Mouse (Mus musculus): ENCODE results near the gene Fem1b. TPM values are rescaled to one million over a fixed set of nuclear protein-coding genes. Genes with fewer than 3 reads are reported as not detected.
"Not testable (repeated sequence)": the region's sequence is repeated elsewhere in the genome, so short reads cannot be mapped to it uniquely, and the experiment has no call there.

Gene Fem1b
- polyA plus RNA-seq (2015; fragmentation: Nextera tagmentation; extraction: Ambion mirVana), result 11.4 and 14.8 TPM in 2 replicates

DNA sequence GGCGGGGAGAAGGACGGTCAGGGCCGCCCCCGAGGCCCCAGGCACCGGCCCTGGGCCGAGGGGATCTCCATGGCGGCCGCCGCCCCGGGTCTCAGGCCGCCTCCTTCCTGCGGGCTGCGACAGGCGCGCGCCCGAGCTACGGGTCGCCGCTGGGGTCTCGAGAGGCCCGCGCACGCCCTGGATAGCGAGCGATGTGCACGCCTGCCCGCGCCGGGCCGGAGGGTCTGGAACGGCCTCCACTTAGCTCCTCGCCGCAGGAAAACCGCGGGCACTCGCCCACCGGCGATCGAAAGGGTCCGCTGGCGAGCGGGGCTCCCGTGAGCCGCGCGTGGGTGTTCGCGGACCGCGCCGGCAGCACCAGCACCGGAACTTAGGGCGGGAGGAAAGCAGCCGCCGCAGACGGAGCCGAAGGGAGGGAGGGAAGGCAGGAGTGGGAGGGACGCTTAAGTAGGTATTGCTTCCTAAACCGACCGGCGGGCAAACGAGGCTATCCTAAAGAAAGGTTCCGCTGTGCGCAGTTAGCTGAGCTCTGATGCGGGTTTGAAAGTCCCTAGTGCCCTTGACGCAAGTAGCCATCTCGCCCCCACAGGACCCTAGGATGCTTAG lies at the start of gene Fem1b:
Gene Fem1b, minus strand, starts transcription at position 419 of the 606 bp plus-strand sequence.
- ATAC-seq (replicated peaks; ENCODE audit: insufficient number of reproducible peaks, insufficient read depth, low FRiP score, low read depth), result peak; percentile 92
- H3K36me3 ChIP-seq, result no peaks in the 10 kb centered on the region
- H3K27me3 ChIP-seq, result no peaks in the 10 kb centered on the region
- H3K4me1 ChIP-seq (replicated peaks), result peaks cover 36% of the 10 kb centered on the region
- under 1% methylated on average over 68 of the region's 68 CpGs for WGBS
- peak within 1 kb of the TSS; percentile 93 for H3K9ac ChIP-seq
- peak within 1 kb of the TSS; percentile 85 for H3K4me3 ChIP-seq
- H3K9me3 ChIP-seq (replicated peaks), result no peaks in the 10 kb centered on the region
- H3K4me2 ChIP-seq, result peak within 1 kb of the TSS; percentile 84
- H3K27ac ChIP-seq, result peak within 1 kb of the TSS; percentile 98

DNA sequence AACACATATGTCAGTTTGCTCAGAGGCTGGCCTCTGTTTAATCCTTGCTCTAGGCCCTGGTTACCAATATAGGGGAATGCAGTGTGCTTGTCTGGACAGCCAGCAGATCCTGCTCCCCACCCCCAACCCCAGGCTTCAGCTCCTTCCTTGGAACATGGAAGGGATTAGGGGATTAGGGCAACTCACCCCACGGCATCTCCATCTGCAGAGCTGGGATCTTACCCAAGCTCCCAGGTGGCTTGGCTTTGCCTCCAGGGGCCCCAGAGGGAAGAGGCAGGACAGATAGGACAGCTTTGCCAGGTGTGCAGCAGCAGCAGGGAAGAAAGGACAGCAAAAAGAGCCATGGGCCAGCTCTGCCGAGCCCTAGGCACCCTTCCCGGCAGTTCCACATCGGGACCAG lies 49.1 kb upstream of the Fem1b start:
- no peak overlapping the region for H3K4me2 ChIP-seq
- no peak overlapping the region for H3K4me3 ChIP-seq
- no peak overlapping the region for H3K27ac ChIP-seq
- no peak overlapping the region for H3K9ac ChIP-seq
- H3K4me1 ChIP-seq (replicated peaks), result peaks cover 11% of the 10 kb centered on the region
- ATAC-seq (replicated peaks; ENCODE audit: insufficient number of reproducible peaks, insufficient read depth, low FRiP score, low read depth), result no peak
- H3K27me3 ChIP-seq, result no peaks in the 10 kb centered on the region
- H3K36me3 ChIP-seq, result no peaks in the 10 kb centered on the region
- 71% methylated on average over 4 of the region's 4 CpGs for WGBS
- H3K9me3 ChIP-seq (replicated peaks), result no peaks in the 10 kb centered on the region

DNA sequence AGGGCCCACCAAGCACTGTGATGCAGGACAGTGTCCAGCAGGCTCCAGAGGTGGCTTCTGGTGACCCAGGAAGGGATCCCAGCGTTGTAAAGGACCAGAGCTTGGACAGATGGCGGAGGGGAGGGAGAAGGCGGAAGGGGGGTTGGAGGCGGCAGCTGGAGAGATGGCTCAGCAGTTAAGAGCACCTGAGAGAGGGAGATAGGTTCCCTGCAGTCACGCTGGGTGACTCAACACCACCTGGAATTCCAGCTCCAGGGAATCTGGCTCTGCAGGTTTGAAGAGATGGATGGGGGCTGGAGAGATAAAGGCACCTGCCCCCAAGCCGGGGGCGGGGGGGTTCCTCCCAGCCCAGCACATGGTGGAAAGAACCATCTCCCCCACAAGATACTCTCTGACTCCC lies 48.4 kb upstream of the Fem1b start:
- 36% methylated on average over 7 of the region's 7 CpGs for WGBS
- H3K4me2 ChIP-seq; H3K9ac ChIP-seq; H3K9me3 ChIP-seq (replicated peaks); H3K36me3 ChIP-seq; ATAC-seq (replicated peaks; ENCODE audit: insufficient number of reproducible peaks, insufficient read depth, low FRiP score, low read depth); H3K4me3 ChIP-seq; H3K27me3 ChIP-seq; H3K27ac ChIP-seq: not testable (repeated sequence)
- H3K4me1 ChIP-seq (replicated peaks), result peaks cover 11% of the 10 kb centered on the region

DNA sequence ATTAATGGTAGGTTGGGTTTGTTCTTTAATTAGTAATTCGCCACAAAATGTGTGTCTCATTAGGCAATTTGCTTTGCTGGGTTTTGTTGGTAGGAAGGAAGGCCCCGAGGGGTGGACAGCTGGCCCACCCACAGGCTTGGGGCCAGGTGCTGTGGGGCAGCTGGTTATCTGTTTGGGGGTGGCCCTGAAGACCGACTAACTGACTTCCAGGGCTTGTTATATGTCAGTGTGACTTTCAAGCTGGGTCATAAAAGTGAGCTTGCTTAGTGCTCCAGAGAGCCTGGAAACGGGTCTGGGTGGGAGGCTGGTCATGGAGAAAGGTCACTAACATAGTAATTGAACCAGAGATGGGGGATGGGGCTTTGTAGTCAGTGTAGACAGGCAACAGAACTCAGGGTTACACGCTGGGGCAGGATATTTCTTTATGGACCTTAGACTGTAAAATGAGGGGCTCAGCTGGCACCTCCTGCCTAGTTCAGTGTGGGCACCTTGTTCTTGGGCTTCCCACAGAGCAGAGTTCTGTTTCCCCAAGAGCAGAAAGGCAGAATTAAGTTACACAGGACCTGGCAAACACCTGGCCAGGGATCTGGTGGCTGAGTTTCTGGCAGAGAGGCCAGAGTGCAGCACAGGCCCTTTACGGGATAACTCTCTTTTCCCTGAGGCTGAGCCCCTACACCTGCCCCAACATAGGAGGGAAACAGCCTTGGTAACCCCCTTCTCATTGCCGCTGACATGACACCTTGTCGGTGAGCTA lies 46.7 kb upstream of the Fem1b start:
- no peaks in the 10 kb centered on the region for H3K9me3 ChIP-seq (replicated peaks)
- no peaks in the 10 kb centered on the region for H3K36me3 ChIP-seq
- no peak overlapping the region for H3K4me3 ChIP-seq
- no peaks in the 10 kb centered on the region for H3K27me3 ChIP-seq
- no peak for ATAC-seq (replicated peaks; ENCODE audit: insufficient number of reproducible peaks, insufficient read depth, low FRiP score, low read depth)
- H3K9ac ChIP-seq, result no peak overlapping the region
- H3K4me2 ChIP-seq, result peak overlapping the region; percentile 43; the same call in 1 of the 2 replicates
- 61% methylated on average over 8 of the region's 8 CpGs for WGBS
- H3K27ac ChIP-seq, result peak overlapping the region; percentile 49; the same call in 1 of the 2 replicates
- H3K4me1 ChIP-seq (replicated peaks), result peaks cover 18% of the 10 kb centered on the region

GRCm38 (mm10) chr9:62857719-62858261 lies 46.1 kb upstream of the Fem1b start, which contains the start of gene Calml4:
Calml4 (plus strand) TSS chr9:62858080.
- Histone ChIP-seq H3K4me1 (replicated peaks) (peaks cover 18% of the 10 kb centered on the region), H3K4me2 (peak within 1 kb of the TSS; percentile 43), H3K27ac (peak within 1 kb of the TSS; percentile 49; the same call in 1 of the 2 replicates), H3K4me3 (no peak within 1 kb of the TSS), H3K9me3 (replicated peaks) (no peaks in the 10 kb centered on the region), H3K9ac (no peak within 1 kb of the TSS), H3K27me3 (no peaks in the 10 kb centered on the region), H3K36me3 (no peaks in the 10 kb centered on the region)
- 47% methylated on average over 16 of the region's 20 CpGs for WGBS
- ATAC-seq (replicated peaks; ENCODE audit: insufficient number of reproducible peaks, insufficient read depth, low FRiP score, low read depth), result peak; percentile 76

DNA sequence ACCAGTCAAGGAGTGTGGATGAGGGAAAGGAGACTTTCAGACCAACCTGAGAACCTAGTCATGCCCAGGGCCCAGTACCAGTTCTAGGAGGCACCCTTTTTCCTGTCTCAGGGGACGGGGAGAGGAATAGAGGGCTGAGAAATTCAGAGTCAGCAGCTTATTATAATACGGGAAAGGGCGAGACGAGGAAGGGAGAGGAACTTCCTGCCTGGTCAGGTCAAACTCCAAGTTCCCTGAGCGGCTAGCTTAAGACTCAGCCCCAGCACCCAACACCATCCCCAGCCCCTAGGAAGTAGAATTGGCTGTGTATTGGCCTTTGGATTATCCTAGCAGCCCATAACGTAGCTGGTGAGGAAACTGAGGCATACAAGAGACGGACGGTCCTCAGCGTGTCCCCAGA lies 45.5 kb upstream of the Fem1b start:
- H3K27ac ChIP-seq, result 0 out of 2 replicates have a peak overlapping the region, but pooled peaks have one; percentile 18
- H3K36me3 ChIP-seq, result no peaks in the 10 kb centered on the region
- no peak for ATAC-seq (replicated peaks; ENCODE audit: insufficient number of reproducible peaks, insufficient read depth, low FRiP score, low read depth)
- H3K27me3 ChIP-seq, result no peaks in the 10 kb centered on the region
- H3K9me3 ChIP-seq (replicated peaks), result no peaks in the 10 kb centered on the region
- WGBS, result 76% methylated on average over 9 of the region's 9 CpGs
- peak overlapping the region; percentile 43; the same call in 1 of the 2 replicates for H3K4me2 ChIP-seq
- H3K9ac ChIP-seq, result no peak overlapping the region
- peaks cover 18% of the 10 kb centered on the region for H3K4me1 ChIP-seq (replicated peaks)
- H3K4me3 ChIP-seq, result no peak overlapping the region

DNA sequence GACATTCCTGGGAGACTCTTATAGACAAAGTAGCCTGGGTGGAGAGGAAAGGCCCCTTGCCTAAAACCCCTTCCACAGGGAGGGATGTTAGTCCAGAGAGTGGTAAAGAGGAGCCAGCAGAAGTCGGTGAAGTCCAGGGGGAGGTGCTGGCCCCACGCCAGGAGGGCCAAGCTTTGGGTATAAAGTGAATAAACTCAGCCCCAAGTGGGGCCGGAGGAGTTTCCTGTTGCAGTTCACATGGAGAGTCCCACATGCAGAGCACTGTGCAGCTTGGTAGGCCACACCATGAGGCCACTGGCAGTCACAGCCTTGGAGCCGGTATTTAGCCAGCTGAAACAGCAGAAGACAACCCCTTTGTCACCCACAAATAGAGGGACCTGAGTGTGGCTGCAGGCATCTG lies 42.7 kb upstream of the Fem1b start:
- H3K4me3 ChIP-seq, result no peak overlapping the region
- no peak overlapping the region for H3K27ac ChIP-seq
- H3K4me2 ChIP-seq, result no peak overlapping the region
- H3K9me3 ChIP-seq (replicated peaks), result no peaks in the 10 kb centered on the region
- no peak overlapping the region for H3K9ac ChIP-seq
- H3K4me1 ChIP-seq (replicated peaks), result peaks cover 23% of the 10 kb centered on the region
- peaks cover 10% of the 10 kb centered on the region; the same call in 1 of the 2 replicates for H3K36me3 ChIP-seq
- 41% methylated on average over 4 of the region's 4 CpGs for WGBS
- H3K27me3 ChIP-seq, result no peaks in the 10 kb centered on the region
- no peak for ATAC-seq (replicated peaks; ENCODE audit: insufficient number of reproducible peaks, insufficient read depth, low FRiP score, low read depth)

- no peak overlapping the region for H3K9ac ChIP-seq
- no peaks in the 10 kb centered on the region for H3K27me3 ChIP-seq
- H3K27ac ChIP-seq, result no peak overlapping the region
- H3K4me2 ChIP-seq, result no peak overlapping the region
- no peak for ATAC-seq (replicated peaks; ENCODE audit: insufficient number of reproducible peaks, insufficient read depth, low FRiP score, low read depth)
- 75% methylated on average over 2 of the region's 2 CpGs for WGBS
- H3K4me3 ChIP-seq, result no peak overlapping the region
- H3K4me1 ChIP-seq (replicated peaks), result peaks cover 16% of the 10 kb centered on the region
- H3K9me3 ChIP-seq (replicated peaks), result no peaks in the 10 kb centered on the region
- H3K36me3 ChIP-seq, result peaks cover 15% of the 10 kb centered on the region; the same call in 1 of the 2 replicates
Observed at GRCm38 (mm10) chr9:62851571-62851970, 39.8 kb upstream of the Fem1b start.

DNA sequence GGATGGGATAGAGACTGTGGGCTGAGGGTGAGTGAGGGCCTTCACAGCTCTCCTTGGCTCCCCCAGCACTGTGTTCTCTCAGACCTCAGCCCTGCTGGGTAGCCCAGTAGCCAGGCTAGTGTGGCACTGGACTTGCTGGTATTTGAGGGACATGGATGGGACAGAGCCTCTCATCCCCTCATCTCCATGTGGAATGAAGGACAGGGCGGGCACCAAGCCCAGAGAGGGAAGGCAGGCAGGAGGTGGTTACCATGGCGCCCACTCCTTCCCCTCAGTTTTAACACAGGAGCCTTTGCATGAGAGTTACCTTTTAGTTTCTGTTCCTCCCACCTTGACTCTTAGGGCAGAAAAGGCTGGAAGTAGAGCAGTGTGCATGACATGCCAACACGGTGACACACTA lies 36.9 kb upstream of the Fem1b start:
- no peak for ATAC-seq (replicated peaks; ENCODE audit: insufficient number of reproducible peaks, insufficient read depth, low FRiP score, low read depth)
- Histone ChIP-seq H3K36me3 (peaks cover 15% of the 10 kb centered on the region; the same call in 1 of the 2 replicates), H3K9me3 (replicated peaks) (no peaks in the 10 kb centered on the region), H3K4me1 (replicated peaks) (peaks cover 9% of the 10 kb centered on the region), H3K9ac (no peak overlapping the region), H3K27ac (no peak overlapping the region), H3K27me3 (no peaks in the 10 kb centered on the region), H3K4me2 (no peak overlapping the region), H3K4me3 (no peak overlapping the region)
- 91% methylated on average over 3 of the region's 3 CpGs for WGBS

GRCm38 (mm10) chr9:62847694-62848093 lies 36.0 kb upstream of the Fem1b start:
- H3K4me3 ChIP-seq, result no peak overlapping the region
- peaks cover 15% of the 10 kb centered on the region; the same call in 1 of the 2 replicates for H3K36me3 ChIP-seq
- H3K9me3 ChIP-seq (replicated peaks), result no peaks in the 10 kb centered on the region
- no peak overlapping the region for H3K4me2 ChIP-seq
- H3K27ac ChIP-seq, result no peak overlapping the region
- H3K27me3 ChIP-seq, result no peaks in the 10 kb centered on the region
- peaks cover 9% of the 10 kb centered on the region for H3K4me1 ChIP-seq (replicated peaks)
- H3K9ac ChIP-seq, result no peak overlapping the region
- peak; percentile 52; the same call in 1 of the 2 replicates for ATAC-seq (replicated peaks; ENCODE audit: insufficient number of reproducible peaks, insufficient read depth, low FRiP score, low read depth)
- 3% methylated on average over 3 of the region's 3 CpGs for WGBS

DNA sequence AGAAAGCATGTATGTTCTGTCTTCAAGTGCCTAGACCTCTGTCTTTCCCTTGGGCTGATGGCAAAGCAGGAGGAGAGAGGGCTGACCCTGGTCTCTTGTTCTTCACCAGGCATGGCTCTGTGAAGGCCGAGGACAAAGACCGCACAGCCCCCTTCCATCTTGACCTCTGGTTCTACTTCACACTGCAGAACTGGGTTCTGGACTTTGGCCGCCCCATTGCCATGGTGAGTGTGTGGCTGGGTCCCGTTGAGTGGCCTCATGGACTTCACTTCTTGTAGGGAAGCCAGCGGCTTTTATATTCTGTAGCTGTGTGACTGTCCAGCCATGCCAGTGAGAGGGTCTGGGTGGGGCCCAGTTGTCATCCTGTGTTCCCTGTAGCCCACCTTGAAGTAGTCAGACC lies 32.7 kb upstream of the Fem1b start:
- Histone ChIP-seq H3K27ac (no peak overlapping the region), H3K36me3 (0 out of 2 replicates have a peak, but pooled peaks cover 4% of the 10 kb centered on the region), H3K4me1 (replicated peaks) (peaks cover 13% of the 10 kb centered on the region), H3K4me2 (no peak overlapping the region), H3K27me3 (no peaks in the 10 kb centered on the region), H3K4me3 (no peak overlapping the region), H3K9ac (no peak overlapping the region), H3K9me3 (replicated peaks) (no peaks in the 10 kb centered on the region)
- no peak; the same call in 1 of the 2 replicates for ATAC-seq (replicated peaks; ENCODE audit: insufficient number of reproducible peaks, insufficient read depth, low FRiP score, low read depth)
- 95% methylated on average over 5 of the region's 5 CpGs for WGBS

Measured in heart, embryonic 15.5 days (tissue).